Mouse (Mus musculus) heart, adult 18-20 months (tissue): ENCODE measurements around the gene Kctd5. TPM values are rescaled to one million over a fixed set of nuclear protein-coding genes. Genes with fewer than 3 reads are reported as not detected.
A peak's percentile ranks its signal among the peaks of the same experiment; 100 is the strongest.
"Not testable (repeated sequence)": the region's sequence is repeated elsewhere in the genome, so short reads cannot be mapped to it uniquely, and the experiment has no call there.

Source experiments
- DNase-seq, 2 experiments: peaks; one replicate each; pipeline ENCODE4 v3.0.0; 2021 to 2022; ENCODE audit warnings: mixed read lengths in 1 of 2
- long read RNA-seq, 2 experiments: library from polyadenylated mRNA; stranded (forward); transcript quantifications; one replicate each; pipeline ENCODE4 v2.0.0; 2021
- total RNA-seq, 2 experiments: library from RNA; stranded (reverse); gene quantifications; 2 replicates each; pipeline ENCODE4 v1.2.3; 2021

Gene Kctd5
- 1 to 10 TPM; 7.5 to 7.8 TPM for total RNA-seq
- long read RNA-seq, experiment 1, transcript Kctd5-201 (6 exons, 2,443 nt) = major isoform, 17 of 20 reads
- long read RNA-seq, experiment 1, partial matches to known transcripts = 2 of 20 reads
- long read RNA-seq, experiment 1, other reads (novel, unspliced or antisense) = 1 of 20 reads
- long read RNA-seq, experiment 2, transcript Kctd5-201 (6 exons, 2,443 nt) = major isoform, 9 of 12 reads
- long read RNA-seq, experiment 2, partial matches to known transcripts = 0 of 12 reads
- long read RNA-seq, experiment 2, other reads (novel, unspliced or antisense) = 3 of 12 reads

- peak; percentile 95 to 96 for DNase-seq
Measured at GRCm38 (mm10) chr17:24072919-24073696, at the start of gene Kctd5. Gene Kctd5 (minus strand): TSS chr17:24073485.

GRCm38 (mm10) chr17:24119446-24119845 is 46.2 kb upstream of the Kctd5 start:
- DNase-seq = no peak

- DNase-seq = no peak
Measured at GRCm38 (mm10) chr17:24113031-24113430, 39.7 kb upstream of the Kctd5 start.

GRCm38 (mm10) chr17:24111256-24111655 is 38.0 kb upstream of the Kctd5 start:
- peak in 1 of 2 experiments; percentile 18 for DNase-seq

- DNase-seq = peak; percentile 61 to 76
Measured at GRCm38 (mm10) chr17:24108896-24109295, 35.6 kb upstream of the Kctd5 start.

GRCm38 (mm10) chr17:24105111-24105510 is 31.8 kb upstream of the Kctd5 start:
- DNase-seq = no peak

GRCm38 (mm10) chr17:24098354-24098753 is 25.1 kb upstream of the Kctd5 start:
- no peak for DNase-seq

GRCm38 (mm10) chr17:24090575-24090974 is 17.3 kb upstream of the Kctd5 start:
- DNase-seq = no peak

- DNase-seq = not testable (repeated sequence)
Measured at GRCm38 (mm10) chr17:24086399-24086798, 13.1 kb upstream of the Kctd5 start.

GRCm38 (mm10) chr17:24084593-24084992 is 11.3 kb upstream of the Kctd5 start:
- DNase-seq = no peak

- DNase-seq = no peak
Measured at GRCm38 (mm10) chr17:24077101-24077500, 3.8 kb upstream of the Kctd5 start.

- no peak for DNase-seq
Measured at GRCm38 (mm10) chr17:24069531-24069930, 3.8 kb downstream of the Kctd5 start.

GRCm38 (mm10) chr17:24068271-24068670 is 5.0 kb downstream of the Kctd5 start:
- DNase-seq = no peak

- no peak for DNase-seq
Measured at GRCm38 (mm10) chr17:24062459-24063155, 10.7 kb downstream of the Kctd5 start.

- DNase-seq = no peak
Measured at GRCm38 (mm10) chr17:24057730-24058245, 15.5 kb downstream of the Kctd5 start.

GRCm38 (mm10) chr17:24056636-24057625 is 16.4 kb downstream of the Kctd5 start:
- no peak for DNase-seq

GRCm38 (mm10) chr17:24049008-24049407 is 24.3 kb downstream of the Kctd5 start:
- DNase-seq = no peak

GRCm38 (mm10) chr17:24048053-24048452 is 25.2 kb downstream of the Kctd5 start:
- DNase-seq = peak in 1 of 2 experiments; percentile 18

- no peak for DNase-seq
Measured at GRCm38 (mm10) chr17:24046026-24046425, 27.3 kb downstream of the Kctd5 start.

- no peak for DNase-seq
Measured at GRCm38 (mm10) chr17:24045608-24046007, 27.7 kb downstream of the Kctd5 start.

GRCm38 (mm10) chr17:24044482-24044881 is 28.8 kb downstream of the Kctd5 start:
- no peak for DNase-seq
